Mouse (Mus musculus): ENCODE data around the gene a. TPM values are rescaled to one million over a fixed set of nuclear protein-coding genes. Genes with fewer than 3 reads are reported as not detected.

a gene
- total and polyA plus RNA-seq, 2 experiments from 2014 or later, result 0.90 to 2.9 TPM

DNA sequence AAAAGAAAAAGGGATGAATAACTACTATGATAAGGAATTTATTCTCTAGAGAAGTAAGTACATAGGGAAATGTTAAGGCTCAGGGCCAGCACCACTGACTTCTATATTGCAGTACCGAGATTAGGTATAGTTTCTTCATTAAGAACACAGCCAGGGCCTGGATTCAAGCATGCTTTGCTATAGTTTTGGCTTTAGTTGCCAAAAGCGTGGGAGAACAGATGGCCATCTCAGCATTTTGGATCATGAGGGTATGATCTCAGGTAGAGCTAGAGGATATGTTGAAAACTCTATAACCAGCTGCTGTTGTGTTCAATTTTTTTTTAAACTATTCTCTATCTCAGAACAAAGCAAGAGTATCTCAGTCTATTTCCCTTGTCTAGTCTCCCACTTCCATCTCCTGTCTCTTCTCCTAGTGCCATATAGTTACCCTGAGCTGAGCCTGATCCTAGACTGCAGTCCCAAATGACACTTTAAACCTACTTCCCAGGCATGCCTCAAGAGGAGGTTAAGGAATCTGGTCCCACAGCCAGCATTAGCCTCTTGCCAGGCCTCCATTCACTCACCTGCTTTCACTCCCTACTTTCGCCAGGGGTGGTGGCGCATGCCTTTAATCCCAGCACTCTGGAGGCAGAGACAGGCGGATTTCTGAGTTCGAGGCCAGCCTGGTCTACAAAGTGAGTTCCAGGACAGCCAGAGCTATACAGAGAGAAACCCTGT, 43.1 kb downstream of the a start:
- TF ChIP-seq CTCF (IDR thresholded peaks at IDR 0.05; ENCODE audit: low read depth), result no peak
- no peak for DNase-seq

DNA sequence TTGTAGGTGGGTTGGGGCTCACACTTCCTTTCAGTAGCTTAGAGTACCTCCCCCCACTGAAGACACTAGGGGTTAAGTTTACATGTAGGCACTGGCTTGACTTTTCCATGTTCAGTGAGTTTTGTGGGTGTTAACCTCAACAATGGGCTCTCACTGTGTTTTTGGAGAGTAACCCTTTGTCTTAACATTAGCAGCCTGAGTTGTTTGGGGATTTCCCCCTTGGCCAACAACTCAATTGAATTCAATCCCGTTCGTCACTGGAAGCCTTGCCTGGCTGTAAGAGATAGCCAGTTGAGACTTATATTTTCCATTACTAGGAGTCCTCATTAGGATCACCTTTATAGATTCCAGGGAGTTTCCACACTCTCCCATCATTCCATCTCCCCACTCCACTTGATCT, 45.3 kb downstream of the a start:
- WGBS, result 82% methylated on average over 2 of the region's 2 CpGs
- Histone ChIP-seq H3K9me3 (ENCODE audit: low read length) (no peaks in the 10 kb centered on the region), H3K4me2 (ENCODE audit: low read depth) (no peak overlapping the region), H3K4me1 (ENCODE audit: insufficient read depth) (no peaks in the 10 kb centered on the region), H3K27ac (ENCODE audit: low read depth, low read length) (no peak overlapping the region), H3K27me3 (ENCODE audit: insufficient read depth, low read length) (no peaks in the 10 kb centered on the region), H3K36me3 (ENCODE audit: insufficient read depth) (no peaks in the 10 kb centered on the region), H3K4me3 (ENCODE audit: low read depth, low read length) (no peak overlapping the region), H3K9ac (no peak overlapping the region)
- no peak for TF ChIP-seq CTCF (IDR thresholded peaks at IDR 0.05; ENCODE audit: low read depth)
- DNase-seq (no peak), ATAC-seq (no peak)

More for the DNA sequence above, 43.1 kb downstream of the a start:
- H3K27ac ChIP-seq (ENCODE audit: low read depth, low read length), result no peak overlapping the region
- no peak overlapping the region for H3K4me3 ChIP-seq (ENCODE audit: low read depth, low read length)
- H3K9me3 ChIP-seq (ENCODE audit: low read length), result no peaks in the 10 kb centered on the region
- H3K4me2 ChIP-seq (ENCODE audit: low read depth), result no peak overlapping the region
- no peaks in the 10 kb centered on the region for H3K36me3 ChIP-seq (ENCODE audit: insufficient read depth)
- H3K9ac ChIP-seq, result no peak overlapping the region
- 80% methylated on average over 6 of the region's 6 CpGs for WGBS
- no peaks in the 10 kb centered on the region for H3K4me1 ChIP-seq (ENCODE audit: insufficient read depth)
- H3K27me3 ChIP-seq (ENCODE audit: insufficient read depth, low read length), result no peaks in the 10 kb centered on the region
- ATAC-seq, result no peak

DNA sequence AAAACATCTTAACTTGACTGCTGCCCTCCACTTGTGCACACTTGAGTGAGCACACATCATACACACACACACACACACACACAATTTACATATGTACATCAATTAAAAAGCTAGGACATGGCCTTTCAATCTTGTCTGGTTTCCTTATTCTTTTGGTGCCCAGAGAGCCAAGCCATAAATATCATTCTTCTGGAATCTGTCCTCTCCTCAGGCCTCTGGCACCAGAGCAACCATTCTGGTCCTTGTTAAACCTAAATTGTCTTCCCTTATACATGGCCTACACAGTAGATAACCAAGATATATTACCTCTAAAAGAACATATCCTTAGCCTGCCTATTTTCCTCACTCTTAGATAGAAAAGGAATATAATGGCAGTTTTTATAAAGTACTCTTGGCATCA, 56.9 kb downstream of the a start:
- Histone ChIP-seq H3K9ac (no peak overlapping the region), H3K27ac (ENCODE audit: low read depth, low read length) (no peak overlapping the region), H3K27me3 (ENCODE audit: insufficient read depth, low read length) (no peaks in the 10 kb centered on the region), H3K4me2 (ENCODE audit: low read depth) (no peak overlapping the region), H3K36me3 (ENCODE audit: insufficient read depth) (no peaks in the 10 kb centered on the region), H3K9me3 (ENCODE audit: low read length) (no peaks in the 10 kb centered on the region), H3K4me1 (ENCODE audit: insufficient read depth) (no peaks in the 10 kb centered on the region), H3K4me3 (ENCODE audit: low read depth, low read length) (no peak overlapping the region)
- DNase-seq, result no peak
- ATAC-seq, result no peak
- TF ChIP-seq CTCF (IDR thresholded peaks at IDR 0.05; ENCODE audit: low read depth), result no peak

DNA sequence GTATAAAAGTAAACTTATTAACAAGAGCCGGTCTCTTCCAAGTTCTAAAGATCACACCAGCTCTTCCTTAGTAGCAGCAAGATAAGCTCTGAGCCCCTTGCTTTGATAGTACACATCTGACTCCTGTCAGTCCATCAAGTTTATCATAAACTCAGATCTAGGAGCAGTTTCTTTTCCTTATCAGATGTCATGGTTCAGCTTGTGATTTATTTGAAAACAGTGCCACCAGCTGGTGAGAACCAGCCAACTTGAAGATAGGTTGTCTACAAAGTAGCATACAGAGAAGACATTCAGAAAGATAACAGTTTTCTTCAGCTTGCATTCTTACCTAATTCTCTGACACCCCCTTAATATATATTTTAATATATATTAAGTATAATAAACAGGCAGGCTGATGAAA, 64.2 kb downstream of the a start:
- H3K4me3 ChIP-seq (ENCODE audit: low read depth, low read length), result no peak overlapping the region
- H3K4me1 ChIP-seq (ENCODE audit: insufficient read depth), result no peaks in the 10 kb centered on the region
- peak; percentile 78 for TF ChIP-seq CTCF (IDR thresholded peaks at IDR 0.05; ENCODE audit: low read depth)
- no peak overlapping the region for H3K9ac ChIP-seq
- H3K9me3 ChIP-seq (ENCODE audit: low read length), result no peaks in the 10 kb centered on the region
- DNase-seq (peak; percentile 83), ATAC-seq (peak; percentile 55; the same call in 1 of the 2 replicates)
- H3K36me3 ChIP-seq (ENCODE audit: insufficient read depth), result peaks cover 10% of the 10 kb centered on the region; the same call in 1 of the 2 replicates
- no peak overlapping the region for H3K27ac ChIP-seq (ENCODE audit: low read depth, low read length)
- 87% methylated on average over 1 of the region's 1 CpGs for WGBS
- H3K4me2 ChIP-seq (ENCODE audit: low read depth), result no peak overlapping the region
- H3K27me3 ChIP-seq (ENCODE audit: insufficient read depth, low read length), result no peaks in the 10 kb centered on the region

DNA sequence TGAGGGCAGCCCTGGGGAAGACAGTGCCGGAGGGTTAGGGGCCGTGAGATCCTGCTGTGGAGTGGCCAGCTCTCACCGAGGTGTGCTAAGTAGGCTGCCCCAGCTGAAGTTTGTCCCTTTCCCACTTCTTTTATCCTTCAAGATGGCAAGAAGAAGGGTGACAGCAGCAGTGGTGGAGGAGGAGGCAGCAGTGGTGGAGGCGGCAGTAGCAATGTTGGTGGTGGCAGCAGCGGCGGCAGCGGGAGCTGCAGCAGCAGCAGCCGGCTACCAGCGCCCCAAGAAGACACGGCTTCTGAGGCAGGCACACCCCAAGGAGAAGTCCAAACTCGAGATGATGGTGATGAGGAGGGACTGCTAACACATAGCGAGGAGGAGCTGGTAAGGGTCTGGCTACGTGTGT, 72.5 kb downstream of the a start:
- H3K27me3 ChIP-seq (ENCODE audit: insufficient read depth, low read length), result no peaks in the 10 kb centered on the region
- H3K27ac ChIP-seq (ENCODE audit: low read depth, low read length), result no peak overlapping the region
- no peak overlapping the region for H3K9ac ChIP-seq
- no peak overlapping the region for H3K4me3 ChIP-seq (ENCODE audit: low read depth, low read length)
- H3K9me3 ChIP-seq (ENCODE audit: low read length), result no peaks in the 10 kb centered on the region
- WGBS, result 92% methylated on average over 13 of the region's 13 CpGs
- no peak for TF ChIP-seq CTCF (IDR thresholded peaks at IDR 0.05; ENCODE audit: low read depth)
- H3K4me1 ChIP-seq (ENCODE audit: insufficient read depth), result no peaks in the 10 kb centered on the region
- DNase-seq (no peak), ATAC-seq (no peak)
- peaks cover 41% of the 10 kb centered on the region for H3K36me3 ChIP-seq (ENCODE audit: insufficient read depth)
- no peak overlapping the region for H3K4me2 ChIP-seq (ENCODE audit: low read depth)

DNA sequence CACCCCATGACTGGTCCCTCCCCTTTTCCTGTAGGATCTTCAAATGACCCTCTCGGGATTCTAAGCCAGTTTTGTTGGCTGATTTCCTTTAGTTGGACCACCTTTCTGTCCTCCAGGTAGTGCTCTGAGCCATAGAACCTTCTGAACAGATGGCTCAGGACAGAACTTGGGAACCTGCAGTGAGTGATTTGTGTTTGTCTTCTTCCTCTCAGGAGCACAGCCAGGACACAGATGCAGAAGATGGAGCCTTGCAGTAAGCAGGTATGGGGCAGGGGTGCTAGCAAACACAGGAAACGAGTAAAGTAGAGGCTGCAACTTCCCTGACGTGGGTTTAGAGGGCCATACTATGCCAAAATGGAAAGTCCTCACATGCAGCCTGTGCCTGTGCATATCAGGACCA, 74.5 kb downstream of the a start:
- no peaks in the 10 kb centered on the region for H3K4me1 ChIP-seq (ENCODE audit: insufficient read depth)
- peaks cover 48% of the 10 kb centered on the region for H3K36me3 ChIP-seq (ENCODE audit: insufficient read depth)
- H3K9me3 ChIP-seq (ENCODE audit: low read length), result no peaks in the 10 kb centered on the region
- DNase-seq (no peak), ATAC-seq (no peak)
- 80% methylated on average over 3 of the region's 3 CpGs for WGBS
- no peak overlapping the region for H3K4me2 ChIP-seq (ENCODE audit: low read depth)
- no peak for TF ChIP-seq CTCF (IDR thresholded peaks at IDR 0.05; ENCODE audit: low read depth)
- H3K9ac ChIP-seq, result no peak overlapping the region
- H3K4me3 ChIP-seq (ENCODE audit: low read depth, low read length), result no peak overlapping the region
- no peak overlapping the region for H3K27ac ChIP-seq (ENCODE audit: low read depth, low read length)
- no peaks in the 10 kb centered on the region for H3K27me3 ChIP-seq (ENCODE audit: insufficient read depth, low read length)

DNA sequence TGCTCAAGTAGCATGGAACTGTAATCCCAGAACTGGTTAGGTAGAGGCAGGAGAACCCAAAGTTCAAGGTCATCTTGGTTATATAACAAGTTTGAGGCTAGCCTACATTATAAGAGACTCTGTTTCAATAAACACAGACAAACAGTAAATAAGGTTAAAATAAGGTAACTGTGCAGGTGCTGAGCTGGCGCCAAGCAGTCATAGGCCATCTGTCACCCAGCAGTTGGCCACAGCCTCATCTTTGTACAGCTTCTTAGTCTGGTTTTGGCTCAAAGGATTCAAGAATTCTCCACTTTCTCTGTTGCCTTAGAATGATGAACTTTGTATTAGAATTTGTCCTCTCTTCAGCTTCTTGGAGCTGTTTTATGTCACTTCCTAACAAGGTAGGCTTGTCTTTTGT, 76.9 kb downstream of the a start:
- no peaks in the 10 kb centered on the region for H3K27me3 ChIP-seq (ENCODE audit: insufficient read depth, low read length)
- H3K4me1 ChIP-seq (ENCODE audit: insufficient read depth), result no peaks in the 10 kb centered on the region
- H3K4me3 ChIP-seq (ENCODE audit: low read depth, low read length), result no peak overlapping the region
- no peak for TF ChIP-seq CTCF (IDR thresholded peaks at IDR 0.05; ENCODE audit: low read depth)
- no peak overlapping the region for H3K9ac ChIP-seq
- H3K4me2 ChIP-seq (ENCODE audit: low read depth), result no peak overlapping the region
- 85% methylated on average over 1 of the region's 1 CpGs for WGBS
- no peak for DNase-seq
- peaks cover 64% of the 10 kb centered on the region for H3K36me3 ChIP-seq (ENCODE audit: insufficient read depth)
- H3K27ac ChIP-seq (ENCODE audit: low read depth, low read length), result no peak overlapping the region
- H3K9me3 ChIP-seq (ENCODE audit: low read length), result no peaks in the 10 kb centered on the region
- ATAC-seq, result no peak

Data from forebrain, postnatal 0 days (tissue).